Mouse (Mus musculus): Measurements from ENCODE around the gene Nadk2. TPM values are rescaled to one million over a fixed set of nuclear protein-coding genes. Genes with fewer than 3 reads are reported as not detected.

The Nadk2 gene
- polyA plus RNA-seq, 1 experiment from 2014 or later = 23.4 TPM

DNA sequence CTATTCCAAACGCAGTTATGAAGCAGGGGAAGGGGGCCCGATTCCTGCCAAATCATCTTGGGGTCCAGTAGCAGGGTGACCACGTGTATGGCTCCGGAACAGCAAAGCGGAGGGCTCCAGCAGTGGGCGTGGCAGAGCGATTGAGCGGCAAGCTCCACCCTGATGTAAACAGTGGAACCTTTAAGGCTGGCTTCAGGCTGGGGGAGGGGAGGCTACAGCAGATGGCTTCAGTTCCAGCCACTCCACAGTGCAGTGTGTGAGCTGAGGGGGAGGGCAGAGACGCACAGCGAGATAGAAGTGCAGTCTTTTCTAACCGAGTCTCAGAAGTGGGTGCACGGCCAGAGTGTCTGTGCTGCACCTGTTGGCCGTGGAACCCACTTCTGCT lies 23.3 kb downstream of the Nadk2 start:
- peaks cover 22% of the 10 kb centered on the region for H3K36me3 ChIP-seq (ENCODE audit: control insufficient read depth, insufficient read depth, low read length)
- no peak overlapping the region for H3K9ac ChIP-seq (ENCODE audit: low read length)
- 0 out of 2 replicates have a peak overlapping the region, but pooled peaks have one; percentile 24 for H3K4me2 ChIP-seq (ENCODE audit: low read length)
- H3K4me1 ChIP-seq (ENCODE audit: control insufficient read depth, insufficient read depth, low read length) = no peaks in the 10 kb centered on the region
- H3K27ac ChIP-seq (ENCODE audit: low read depth, low read length) = no peak overlapping the region
- ATAC-seq (peak; percentile 95), DNase-seq (ENCODE audit: low spot score) (peak; percentile 70)
- no peak overlapping the region for H3K4me3 ChIP-seq (ENCODE audit: low read depth, low read length)
- no peaks in the 10 kb centered on the region for H3K9me3 ChIP-seq (replicated peaks; ENCODE audit: control insufficient read depth, low read length)
- H3K27me3 ChIP-seq (replicated peaks; ENCODE audit: control insufficient read depth, insufficient read depth, low read length) = no peaks in the 10 kb centered on the region
- WGBS = 18% methylated on average over 13 of the region's 13 CpGs

DNA sequence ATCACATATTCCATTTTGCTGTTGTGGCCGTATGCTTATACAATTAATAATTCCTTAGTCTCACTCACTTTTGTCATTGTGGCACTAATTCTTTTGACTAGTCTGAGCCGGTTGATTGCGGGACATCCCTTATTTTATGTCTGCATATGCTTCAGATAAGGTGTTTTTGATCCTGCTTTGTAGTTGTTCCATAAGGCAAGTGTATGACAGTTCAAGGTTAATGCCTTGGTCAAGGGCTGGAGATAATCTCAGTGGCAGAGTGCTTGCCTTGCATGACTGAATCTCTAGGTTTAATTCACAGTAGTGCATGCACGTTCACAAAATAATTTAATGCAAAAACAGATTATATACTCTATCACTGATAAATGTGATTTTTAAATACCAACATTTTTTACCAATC lies 25.8 kb downstream of the Nadk2 start:
- no peak overlapping the region for H3K4me2 ChIP-seq (ENCODE audit: low read length)
- ATAC-seq = no peak

DNA sequence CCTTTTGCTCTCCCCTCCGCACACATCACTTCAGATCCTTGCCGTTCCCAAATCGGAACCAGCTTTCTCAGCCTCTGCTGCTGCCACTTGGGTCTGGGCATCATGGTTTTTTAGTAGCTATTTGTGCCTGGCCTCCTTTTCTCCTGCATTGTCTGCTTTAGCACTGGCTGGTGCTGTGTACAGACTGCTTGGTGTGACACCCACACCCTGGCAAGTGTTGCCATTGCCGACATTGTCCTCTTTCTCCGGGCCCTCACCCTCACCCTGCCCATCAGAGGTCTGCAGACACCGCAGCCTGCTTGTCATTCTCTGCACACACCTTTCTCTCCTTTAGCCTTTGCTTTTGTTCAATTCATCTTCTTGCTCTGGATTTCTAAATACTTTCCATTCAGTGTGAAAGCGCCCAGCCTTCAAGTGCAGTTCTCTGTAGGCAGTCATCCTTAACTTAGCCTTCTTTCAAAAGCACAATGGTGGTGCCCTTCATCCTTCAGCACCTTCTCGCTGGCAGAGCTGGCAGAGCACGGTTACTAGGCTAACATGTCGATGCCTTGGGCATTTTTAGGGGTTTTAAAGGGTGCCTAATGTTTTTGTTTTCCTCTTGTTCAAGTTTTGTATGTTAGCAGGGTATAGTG lies 29.5 kb downstream of the Nadk2 start:
- Histone ChIP-seq H3K9ac (ENCODE audit: low read length) (no peak overlapping the region), H3K4me2 (ENCODE audit: low read length) (no peak overlapping the region), H3K36me3 (ENCODE audit: control insufficient read depth, insufficient read depth, low read length) (peaks cover 37% of the 10 kb centered on the region; the same call in 1 of the 2 replicates), H3K4me3 (ENCODE audit: low read depth, low read length) (no peak overlapping the region), H3K27me3 (replicated peaks; ENCODE audit: control insufficient read depth, insufficient read depth, low read length) (no peaks in the 10 kb centered on the region), H3K27ac (ENCODE audit: low read depth, low read length) (peak overlapping the region; percentile 39; the same call in 1 of the 2 replicates), H3K9me3 (replicated peaks; ENCODE audit: control insufficient read depth, low read length) (no peaks in the 10 kb centered on the region), H3K4me1 (ENCODE audit: control insufficient read depth, insufficient read depth, low read length) (no peaks in the 10 kb centered on the region)
- DNase-seq (ENCODE audit: low spot score) (peak; percentile 8), ATAC-seq (peak; percentile 56; the same call in 1 of the 2 replicates)
- 68% methylated on average over 10 of the region's 10 CpGs for WGBS

More for the DNA sequence above, 25.8 kb downstream of the Nadk2 start:
- H3K27me3 ChIP-seq (replicated peaks; ENCODE audit: control insufficient read depth, insufficient read depth, low read length) = no peaks in the 10 kb centered on the region
- no peaks in the 10 kb centered on the region for H3K4me1 ChIP-seq (ENCODE audit: control insufficient read depth, insufficient read depth, low read length)
- H3K9ac ChIP-seq (ENCODE audit: low read length) = no peak overlapping the region
- WGBS = 92% methylated on average over 4 of the region's 4 CpGs
- no peak for DNase-seq (ENCODE audit: low spot score)
- H3K4me3 ChIP-seq (ENCODE audit: low read depth, low read length) = no peak overlapping the region
- no peaks in the 10 kb centered on the region for H3K9me3 ChIP-seq (replicated peaks; ENCODE audit: control insufficient read depth, low read length)
- H3K36me3 ChIP-seq (ENCODE audit: control insufficient read depth, insufficient read depth, low read length) = peaks cover 40% of the 10 kb centered on the region
- H3K27ac ChIP-seq (ENCODE audit: low read depth, low read length) = no peak overlapping the region

DNA sequence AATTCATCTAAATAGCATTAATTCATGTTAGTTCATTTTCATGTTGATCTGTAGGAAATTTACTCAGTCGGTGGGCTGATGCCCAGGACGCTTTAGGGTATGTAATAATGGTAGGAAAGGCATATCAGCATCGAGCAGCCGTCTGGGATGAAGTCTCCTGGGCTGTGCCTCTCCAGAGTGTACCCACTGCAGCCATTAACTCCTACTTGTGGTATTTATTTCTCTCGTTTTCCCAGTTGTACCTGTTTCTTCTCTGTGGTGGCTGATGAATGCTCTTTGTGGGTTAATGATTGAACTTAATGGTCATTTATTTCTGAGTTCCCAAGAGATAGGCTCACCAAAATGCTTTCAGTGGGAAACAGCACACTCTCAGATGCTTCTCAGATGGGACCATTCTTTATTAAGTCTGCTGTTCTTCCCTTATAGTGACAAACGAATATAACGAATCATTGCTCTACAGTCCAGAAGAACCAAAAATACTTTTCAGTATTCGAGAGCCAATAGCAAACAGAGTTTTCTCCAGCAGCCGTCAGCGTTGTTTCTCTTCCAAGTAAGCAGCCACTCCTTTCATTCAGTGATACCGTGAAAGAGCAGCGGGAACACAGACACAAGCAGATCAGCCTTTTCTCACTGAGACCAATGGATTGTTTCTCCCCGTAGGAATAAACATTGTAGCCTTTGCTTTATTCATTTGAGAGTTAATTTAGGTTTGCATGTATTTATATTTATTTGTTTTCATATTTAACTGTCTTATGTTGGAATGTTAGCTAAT lies 35.4 kb downstream of the Nadk2 start:
- Histone ChIP-seq H3K4me2 (ENCODE audit: low read length) (no peak overlapping the region), H3K27me3 (replicated peaks; ENCODE audit: control insufficient read depth, insufficient read depth, low read length) (no peaks in the 10 kb centered on the region), H3K4me1 (ENCODE audit: control insufficient read depth, insufficient read depth, low read length) (no peaks in the 10 kb centered on the region), H3K36me3 (ENCODE audit: control insufficient read depth, insufficient read depth, low read length) (peaks cover 31% of the 10 kb centered on the region), H3K27ac (ENCODE audit: low read depth, low read length) (no peak overlapping the region), H3K9ac (ENCODE audit: low read length) (no peak overlapping the region), H3K4me3 (ENCODE audit: low read depth, low read length) (no peak overlapping the region), H3K9me3 (replicated peaks; ENCODE audit: control insufficient read depth, low read length) (no peaks in the 10 kb centered on the region)
- WGBS = 80% methylated on average over 13 of the region's 13 CpGs
- ATAC-seq = no peak
- DNase-seq (ENCODE audit: low spot score) = no peak

DNA sequence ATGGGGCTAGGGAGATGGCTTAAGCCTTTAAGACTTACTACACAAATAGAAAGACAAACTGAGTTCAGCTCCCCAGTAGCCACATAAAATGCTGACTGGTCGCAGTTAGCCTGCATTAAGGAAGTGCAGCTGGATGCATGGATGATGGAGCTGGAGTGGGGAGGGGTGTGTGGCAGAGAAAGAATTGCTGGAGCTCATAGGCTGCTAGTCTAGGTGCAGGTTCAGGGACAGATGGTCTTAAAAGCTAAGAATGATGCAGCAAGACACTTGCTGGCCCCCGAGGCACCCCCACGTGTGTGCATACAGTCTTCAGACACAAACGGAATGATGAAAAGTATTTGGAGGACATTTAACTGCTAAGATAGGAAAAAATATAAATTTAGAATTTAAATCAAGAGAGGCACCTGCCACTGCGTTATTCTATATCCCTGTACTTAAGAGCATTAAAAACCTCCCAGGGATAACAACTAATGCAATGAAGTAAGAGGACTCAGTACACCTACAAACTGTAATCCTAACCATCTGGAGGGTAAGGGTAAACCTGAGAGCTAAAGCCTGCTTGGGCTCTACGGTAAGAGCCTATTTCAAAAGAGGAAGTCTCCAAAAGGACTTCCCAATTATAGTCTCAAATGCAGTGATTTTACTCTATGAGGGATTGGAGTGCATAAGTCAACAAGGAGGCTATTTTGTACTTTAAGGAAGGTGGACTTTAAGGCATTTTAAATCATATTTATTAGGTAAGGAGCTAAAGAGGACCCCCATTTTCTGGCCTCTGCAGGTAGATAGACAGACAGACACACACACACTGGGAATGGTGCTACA lies 39.7 kb downstream of the Nadk2 start:
- Histone ChIP-seq H3K36me3 (ENCODE audit: control insufficient read depth, insufficient read depth, low read length) (peaks cover 62% of the 10 kb centered on the region), H3K9me3 (replicated peaks; ENCODE audit: control insufficient read depth, low read length) (no peaks in the 10 kb centered on the region), H3K27ac (ENCODE audit: low read depth, low read length) (no peak overlapping the region), H3K4me2 (ENCODE audit: low read length) (no peak overlapping the region), H3K4me1 (ENCODE audit: control insufficient read depth, insufficient read depth, low read length) (no peaks in the 10 kb centered on the region), H3K4me3 (ENCODE audit: low read depth, low read length) (no peak overlapping the region), H3K27me3 (replicated peaks; ENCODE audit: control insufficient read depth, insufficient read depth, low read length) (no peaks in the 10 kb centered on the region), H3K9ac (ENCODE audit: low read length) (no peak overlapping the region)
- ATAC-seq = no peak
- WGBS = 88% methylated on average over 6 of the region's 6 CpGs
- DNase-seq (ENCODE audit: low spot score) = no peak

DNA sequence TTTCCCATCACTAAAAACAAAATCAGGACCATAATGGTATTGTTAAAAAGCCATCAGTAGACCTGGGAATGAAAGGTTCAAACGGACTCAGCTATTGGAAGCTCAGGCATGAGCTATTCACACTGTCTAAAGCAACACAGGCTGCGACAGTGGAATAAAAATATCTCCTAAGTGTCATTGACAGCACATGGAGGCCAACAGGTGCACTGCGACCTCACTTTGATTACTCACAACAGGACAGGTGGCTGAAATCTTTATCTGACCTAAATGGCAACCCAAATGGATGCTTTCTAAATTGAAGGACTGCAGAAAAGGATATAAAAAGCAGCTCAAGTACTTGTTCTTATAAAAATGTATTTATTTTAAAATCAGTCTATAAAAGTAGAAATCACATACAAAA lies 40.6 kb downstream of the Nadk2 start:
- H3K9ac ChIP-seq (ENCODE audit: low read length) = no peak overlapping the region
- WGBS = 86% methylated on average over 3 of the region's 3 CpGs
- H3K27ac ChIP-seq (ENCODE audit: low read depth, low read length) = no peak overlapping the region
- DNase-seq (ENCODE audit: low spot score) (no peak), ATAC-seq (no peak)
- no peaks in the 10 kb centered on the region for H3K27me3 ChIP-seq (replicated peaks; ENCODE audit: control insufficient read depth, insufficient read depth, low read length)
- H3K4me3 ChIP-seq (ENCODE audit: low read depth, low read length) = no peak overlapping the region
- no peaks in the 10 kb centered on the region for H3K9me3 ChIP-seq (replicated peaks; ENCODE audit: control insufficient read depth, low read length)
- peaks cover 66% of the 10 kb centered on the region for H3K36me3 ChIP-seq (ENCODE audit: control insufficient read depth, insufficient read depth, low read length)
- H3K4me1 ChIP-seq (ENCODE audit: control insufficient read depth, insufficient read depth, low read length) = no peaks in the 10 kb centered on the region
- H3K4me2 ChIP-seq (ENCODE audit: low read length) = no peak overlapping the region

DNA sequence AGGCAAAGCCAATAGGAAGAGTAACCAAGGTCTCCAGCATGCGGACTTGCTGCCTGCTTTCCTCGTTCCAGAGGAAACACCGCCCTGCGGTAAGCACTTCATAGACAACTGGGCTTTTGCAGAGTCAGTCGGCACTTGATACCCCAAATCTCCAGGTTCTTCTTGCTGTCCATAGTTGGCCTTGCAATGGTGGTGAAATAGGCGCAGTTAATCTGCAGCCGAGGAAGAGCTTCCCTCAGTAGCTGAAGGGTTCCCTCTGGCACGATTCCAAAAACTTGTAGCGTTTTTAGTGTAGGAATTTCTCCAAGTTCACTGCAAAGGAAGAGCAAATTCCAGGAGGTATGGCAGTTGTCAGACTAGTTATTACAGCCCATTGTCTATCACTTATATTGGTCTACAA lies 42.5 kb downstream of the Nadk2 start:
- 85% methylated on average over 9 of the region's 9 CpGs for WGBS
- Histone ChIP-seq H3K36me3 (ENCODE audit: control insufficient read depth, insufficient read depth, low read length) (peaks cover 77% of the 10 kb centered on the region), H3K9me3 (replicated peaks; ENCODE audit: control insufficient read depth, low read length) (no peaks in the 10 kb centered on the region), H3K4me2 (ENCODE audit: low read length) (no peak overlapping the region), H3K27ac (ENCODE audit: low read depth, low read length) (no peak overlapping the region), H3K27me3 (replicated peaks; ENCODE audit: control insufficient read depth, insufficient read depth, low read length) (no peaks in the 10 kb centered on the region), H3K4me1 (ENCODE audit: control insufficient read depth, insufficient read depth, low read length) (no peaks in the 10 kb centered on the region), H3K9ac (ENCODE audit: low read length) (no peak overlapping the region), H3K4me3 (ENCODE audit: low read depth, low read length) (no peak overlapping the region)
- ATAC-seq (no peak), DNase-seq (ENCODE audit: low spot score) (peak; percentile 33)

DNA sequence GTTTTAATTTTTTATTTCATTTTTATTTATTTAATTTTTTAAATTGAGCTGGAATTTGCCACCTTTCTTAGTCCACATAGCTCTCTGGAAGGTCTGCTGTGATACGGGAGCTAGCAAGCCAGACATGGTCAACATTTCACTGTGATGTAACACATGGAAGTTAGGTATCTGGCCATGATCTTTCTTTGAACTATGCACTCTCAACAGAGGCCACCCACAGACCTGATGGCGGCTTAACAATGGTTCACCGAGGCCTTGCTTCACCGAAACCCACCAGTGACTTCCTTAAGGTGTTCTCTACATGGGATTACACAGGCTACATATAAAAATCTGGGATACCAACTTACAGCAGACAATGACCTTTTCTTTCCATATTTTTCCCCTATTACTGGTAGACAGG lies 43.1 kb downstream of the Nadk2 start:
- ATAC-seq (no peak), DNase-seq (ENCODE audit: low spot score) (no peak)
- no peaks in the 10 kb centered on the region for H3K4me1 ChIP-seq (ENCODE audit: control insufficient read depth, insufficient read depth, low read length)
- H3K27me3 ChIP-seq (replicated peaks; ENCODE audit: control insufficient read depth, insufficient read depth, low read length) = no peaks in the 10 kb centered on the region
- no peak overlapping the region for H3K27ac ChIP-seq (ENCODE audit: low read depth, low read length)
- 90% methylated on average over 4 of the region's 4 CpGs for WGBS
- H3K4me2 ChIP-seq (ENCODE audit: low read length) = no peak overlapping the region
- no peaks in the 10 kb centered on the region for H3K9me3 ChIP-seq (replicated peaks; ENCODE audit: control insufficient read depth, low read length)
- no peak overlapping the region for H3K4me3 ChIP-seq (ENCODE audit: low read depth, low read length)
- H3K36me3 ChIP-seq (ENCODE audit: control insufficient read depth, insufficient read depth, low read length) = peaks cover 83% of the 10 kb centered on the region
- no peak overlapping the region for H3K9ac ChIP-seq (ENCODE audit: low read length)

Measured in forebrain, embryonic 14.5 days (tissue).